ENCODE assay signal across 8 mouse cellular contexts in genomic region chr11:41090391-41090900, GRCm38 (mm10).
DNase-seq lines count a peak whose midpoint lies in the region; TF ChIP-seq lines count a peak whose summit lies in the region.
"Not testable (repeated sequence)": the region's sequence is repeated elsewhere in the genome, so short reads cannot be mapped to it uniquely, and the experiment has no call there.

No protein-coding gene starts in this region.

- TF ChIP-seq POLR2A in thymus, adult 2 months (IDR thresholded peaks at IDR 0.05; ENCODE audit: control insufficient read depth, extremely low read depth, insufficient read depth, low read length, poor library complexity): not testable (repeated sequence)

- not testable (repeated sequence) for H3K27ac ChIP-seq in thymus, adult 2 months (ENCODE audit: control insufficient read depth, insufficient read depth, low read length)

- not testable (repeated sequence) for H3K36me3 ChIP-seq in thymus, adult 2 months (ENCODE audit: control insufficient read depth, insufficient read depth, low read length)

- H3K4me1 ChIP-seq in thymus, adult 2 months (replicated peaks; ENCODE audit: control insufficient read depth, insufficient read depth, low read length): not testable (repeated sequence)

- DNase-seq in B cell, adult 2 months: peak; percentile 16
- DNase-seq in cerebellum, adult 9-10 months: peak; percentile 14
- peak; percentile 12 for DNase-seq in gastrocnemius, postnatal 25 days
- peak; percentile 16 to 22 for DNase-seq in heart, postnatal 36 days
- peak; percentile 27 for DNase-seq in layer of hippocampus, adult 11-12 months (ENCODE audit: low spot score)
- DNase-seq in left cerebral cortex, postnatal 25 days (ENCODE audit: low spot score in 2 of 2): peak; percentile 27 to 30
- peak; percentile 17 for DNase-seq in ovary, postnatal 14 days (ENCODE audit: low spot score)
- peak; percentile 6 for DNase-seq in thymus, adult 2 months

- not testable (repeated sequence) for TF ChIP-seq CTCF in thymus, adult 2 months (IDR thresholded peaks at IDR 0.05; ENCODE audit: borderline replicate concordance, control insufficient read depth, extremely low read depth, insufficient read depth, low read length, poor library complexity)

- intact Hi-C loops in heart, postnatal 36 days (cut with DNase I); left cerebral cortex, postnatal 25 days (cut with DNase I): not testable (repeated sequence)

- H3K4me3 ChIP-seq in thymus, adult 2 months (ENCODE audit: control insufficient read depth, insufficient read depth, low read length): not testable (repeated sequence)

- 95% methylated on average over 11 of the region's 14 CpGs for WGBS in thymus, adult 2 months

- not testable (repeated sequence) for H3K27me3 ChIP-seq in thymus, adult 2 months (ENCODE audit: control insufficient read depth, insufficient read depth, low read length)
